Mouse (Mus musculus): ENCODE results near the gene Hoxb4.

DNA sequence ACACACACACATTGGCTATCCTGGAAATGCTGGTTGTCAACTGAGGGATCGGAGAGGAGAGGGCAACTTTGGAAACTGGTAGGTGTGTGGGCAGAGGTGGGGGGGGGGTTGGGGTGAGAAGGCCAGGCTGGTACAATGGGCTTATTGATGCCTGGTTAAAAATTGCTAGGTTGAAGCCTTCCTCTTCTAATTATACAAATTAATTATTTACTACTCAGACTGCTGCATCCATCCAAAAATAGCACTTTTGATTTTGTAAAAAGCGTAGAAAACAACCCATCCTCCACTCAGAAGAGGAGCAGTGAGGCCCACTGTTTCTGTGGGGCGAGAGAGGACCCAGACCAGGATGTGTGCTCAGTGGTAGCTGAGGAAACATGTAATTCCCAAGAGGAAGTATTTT is 16.9 kb downstream of the Hoxb4 start:
- no peak for TF ChIP-seq POLR2A (IDR thresholded peaks at IDR 0.05; ENCODE audit: borderline replicate concordance, extremely low read depth, insufficient read depth, insufficient read length, poor library complexity, severe bottlenecking)
- no peak for TF ChIP-seq CTCF (IDR thresholded peaks at IDR 0.05; ENCODE audit: borderline replicate concordance, extremely low read depth, insufficient read depth, insufficient read length)

All from brain, embryonic 14.5 days (tissue).